Mouse (Mus musculus) midbrain, embryonic 16.5 days (tissue): Measurements from ENCODE around the gene Mcub. TPM values are rescaled to one million over a fixed set of nuclear protein-coding genes. Genes with fewer than 3 reads are reported as not detected.

Experiments
- ATAC-seq: fragments of 200-750 bp; cut with Nextera tagmentation; 2 replicates; pipeline ENCODE4 v1.8.0; 2017; ENCODE audit warnings: moderate TSS enrichment
- H3K27ac ChIP-seq: fragments of 300-500 bp; sonication (generic); 2 replicates; pipeline ENCODE4 v1.5.1; 2014; ENCODE audit warnings: mild to moderate bottlenecking, low read length, mixed read lengths
- H3K27me3 ChIP-seq: fragments of 300-500 bp; sonication (generic); 2 replicates; pipeline ENCODE4 v1.6.1; 2014; ENCODE audit warnings: low read depth, low read length, mixed read lengths; ENCODE audit not compliant: control insufficient read depth, insufficient read depth
- H3K36me3 ChIP-seq: fragments of 300-500 bp; sonication (generic); 2 replicates; pipeline ENCODE4 v1.6.1; 2014; ENCODE audit warnings: mild to moderate bottlenecking, low read length, moderate library complexity, mixed read lengths; ENCODE audit not compliant: control insufficient read depth, insufficient read depth
- H3K4me1 ChIP-seq: fragments of 300-500 bp; sonication (generic); 2 replicates; pipeline ENCODE4 v1.6.1; 2014; ENCODE audit warnings: mild to moderate bottlenecking, low read length, mixed read lengths; ENCODE audit not compliant: control insufficient read depth, insufficient read depth
- H3K4me2 ChIP-seq: fragments of 300-500 bp; sonication (generic); 2 replicates; pipeline ENCODE4 v1.6.1; 2014; ENCODE audit warnings: mild to moderate bottlenecking, low read length, mixed read lengths
- H3K4me3 ChIP-seq: fragments of 300-500 bp; sonication (generic); 2 replicates; pipeline ENCODE4 v1.5.1; 2014; ENCODE audit warnings: low read depth, mild to moderate bottlenecking, low read length, moderate library complexity, mixed read lengths
- H3K9ac ChIP-seq: fragments of 300-500 bp; sonication (generic); 2 replicates; pipeline ENCODE4 v1.6.1; 2014; ENCODE audit warnings: low read depth, low read length, mixed read lengths
- H3K9me3 ChIP-seq: fragments of 300-500 bp; sonication (generic); replicated peaks from 2 replicates; pipeline ENCODE4 v1.6.1; 2014; ENCODE audit warnings: mild to moderate bottlenecking, low read length, mixed read lengths; ENCODE audit not compliant: control insufficient read depth, poor library complexity, severe bottlenecking
- WGBS: fragments of 180-500 bp; shearing (Covaris S2); extraction: QIAGEN DNeasy Blood & Tissue Kit; methylation state at CpG from one replicate; pipeline ENCODE4 v1.1.7; 2014; 5-methylcytosine and 5-hydroxymethylcytosine counted together
- polyA plus RNA-seq: library from polyadenylated mRNA; unstranded; fragments of >200 nt; fragmentation: Nextera tagmentation; extraction: Ambion mirVana; gene quantifications from 2 replicates; pipeline ENCODE4 v1.2.1, GENCODE M21; 2015

The Mcub gene
- polyA plus RNA-seq, 1 experiment from 2014 or later: 4.6 TPM

- Histone ChIP-seq H3K27ac (peak within 1 kb of the TSS; percentile 84), H3K4me1 (peaks cover 9% of the 10 kb centered on the region), H3K9ac (peak within 1 kb of the TSS; percentile 87), H3K36me3 (no peaks in the 10 kb centered on the region), H3K9me3 (no peaks in the 10 kb centered on the region), H3K27me3 (no peaks in the 10 kb centered on the region), H3K4me2 (peak within 1 kb of the TSS; percentile 82), H3K4me3 (peak within 1 kb of the TSS; percentile 76)
- peak; percentile 96 for ATAC-seq
- WGBS: under 1% methylated on average over 66 of the region's 66 CpGs
Observed at GRCm38 (mm10) chr3:129878405-129879021, 91.5 kb downstream of the Mcub start, which contains the start of gene Pla2g12a. Gene Pla2g12a (plus strand): TSS chr3:129878606.

GRCm38 (mm10) chr3:129877327-129877726 is 92.7 kb downstream of the Mcub start:
- no peaks in the 10 kb centered on the region for H3K36me3 ChIP-seq
- peaks cover 9% of the 10 kb centered on the region for H3K4me1 ChIP-seq
- 89% methylated on average over 10 of the region's 10 CpGs for WGBS
- no peak overlapping the region for H3K4me2 ChIP-seq
- H3K27ac ChIP-seq: no peak overlapping the region
- H3K27me3 ChIP-seq: no peaks in the 10 kb centered on the region
- no peak overlapping the region for H3K4me3 ChIP-seq
- H3K9ac ChIP-seq: no peak overlapping the region
- ATAC-seq: no peak
- no peaks in the 10 kb centered on the region for H3K9me3 ChIP-seq

Other genes starting within 250 kb of the Mcub start
- gene Egf, start 214.9 kb downstream of the Mcub start, polyA plus RNA-seq: 1.8 and 2.2 TPM in 2 replicates
- not detected in 2 replicates for gene Lrit3, start 166.2 kb downstream of the Mcub start, polyA plus RNA-seq
- 0.16 and 0.19 TPM in 2 replicates for gene Rrh, start 147.6 kb downstream of the Mcub start, polyA plus RNA-seq
- gene Gar1, start 138.8 kb downstream of the Mcub start, polyA plus RNA-seq: 34.7 and 34.9 TPM in 2 replicates
- gene Cfi, start 134.3 kb downstream of the Mcub start, polyA plus RNA-seq: 0.39 and 0.45 TPM in 2 replicates
- gene Pla2g12a, start 91.6 kb downstream of the Mcub start, polyA plus RNA-seq: 38.4 and 39.4 TPM in 2 replicates
- 16.5 and 17.5 TPM in 2 replicates for gene Casp6, start 68.8 kb downstream of the Mcub start, polyA plus RNA-seq
- gene Sec24b, start 91.3 kb upstream of the Mcub start, polyA plus RNA-seq: 31.0 and 32.9 TPM in 2 replicates
- gene Col25a1, start 161.3 kb upstream of the Mcub start, polyA plus RNA-seq: 13.9 and 15.1 TPM in 2 replicates